Comparison of ENCODE assay signal across 7 mouse cellular contexts in the genomic region with DNA sequence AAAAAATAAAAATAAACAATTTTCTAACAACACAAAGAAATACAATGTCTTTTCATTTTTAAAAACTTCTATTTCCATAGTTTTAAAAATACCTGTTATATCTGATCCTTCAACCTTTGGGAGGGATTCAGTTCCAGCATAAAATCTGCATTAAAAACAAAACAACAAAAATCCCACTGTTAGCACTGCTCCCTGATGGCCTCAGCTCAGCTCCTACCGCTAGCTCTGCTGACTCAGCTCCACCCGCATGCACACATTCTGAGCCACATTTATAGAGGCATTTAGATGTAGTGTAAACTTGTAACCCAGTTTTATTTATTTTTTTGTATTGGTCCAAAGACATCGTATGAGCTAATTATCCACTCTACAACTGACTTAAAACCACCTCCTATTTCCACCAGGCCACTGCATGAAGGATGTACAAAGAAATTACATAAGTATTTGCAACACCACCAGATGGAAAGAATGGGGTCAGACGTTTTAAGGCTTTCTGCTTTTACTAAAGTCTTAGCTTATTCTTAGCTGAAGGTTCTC. TPM values are rescaled to one million over a fixed set of nuclear protein-coding genes. Genes with fewer than 3 reads are reported as not detected.
DNase-seq lines count a peak whose midpoint lies in the region; ATAC-seq lines count a peak whose summit lies in the region.

No protein-coding gene starts in this region.

- H3K36me3 ChIP-seq in forebrain, embryonic 10.5 days (replicated peaks) = peaks cover 56% of the 10 kb centered on the region
- H3K36me3 ChIP-seq in liver, embryonic 11.5 days (ENCODE audit: control insufficient read depth, insufficient read depth, low read length) = peaks cover 14% of the 10 kb centered on the region

- peak overlapping the region; percentile 72 for H3K4me3 ChIP-seq in forebrain, embryonic 10.5 days
- peak overlapping the region; percentile 85 for H3K4me3 ChIP-seq in liver, embryonic 11.5 days (ENCODE audit: low read depth, low read length)

- H3K4me2 ChIP-seq in liver, embryonic 11.5 days = peak overlapping the region; percentile 82

- DNase-seq in 3T3-L1 (ENCODE audit: low read depth, low spot score) = peak; percentile 49
- peak; percentile 74 for DNase-seq in 416B (ENCODE audit: low read depth)
- no peak for DNase-seq in forebrain, embryonic 10.5 days (ENCODE audit: extremely low spot score, low spot score)
- DNase-seq in liver, embryonic 11.5 days (ENCODE audit: low spot score) = no peak
- DNase-seq in right cerebral cortex, postnatal 4 days = no peak
- DNase-seq in right cerebral cortex, postnatal 36 days (ENCODE audit: low spot score in 2 of 2) = no peak

- ATAC-seq in liver, embryonic 11.5 days (replicated peaks; ENCODE audit: low FRiP score) = no peak
- no peak for ATAC-seq in granulocyte monocyte progenitor cell, adult 5-6 weeks (replicated peaks; ENCODE audit: poor library complexity, severe bottlenecking)

- WGBS in forebrain, embryonic 10.5 days = 11% methylated on average over 4 of the region's 4 CpGs
- 4% methylated on average over 4 of the region's 4 CpGs for WGBS in liver, embryonic 11.5 days

- H3K4me1 ChIP-seq in forebrain, embryonic 10.5 days = peaks cover 30% of the 10 kb centered on the region
- H3K4me1 ChIP-seq in liver, embryonic 11.5 days (replicated peaks; ENCODE audit: control insufficient read depth, insufficient read depth, low read length) = peaks cover 27% of the 10 kb centered on the region

- H3K9ac ChIP-seq in liver, embryonic 11.5 days (ENCODE audit: low read depth, low read length) = peak overlapping the region; percentile 89

- H3K9me3 ChIP-seq in forebrain, embryonic 10.5 days = no peaks in the 10 kb centered on the region
- H3K9me3 ChIP-seq in liver, embryonic 11.5 days (ENCODE audit: control insufficient read depth, low read length) = no peaks in the 10 kb centered on the region

- H3K27ac ChIP-seq in forebrain, embryonic 10.5 days = peak overlapping the region; percentile 95
- H3K27ac ChIP-seq in liver, embryonic 11.5 days (ENCODE audit: low read depth, low read length) = no peak overlapping the region

- no peaks in the 10 kb centered on the region for H3K27me3 ChIP-seq in forebrain, embryonic 10.5 days (ENCODE audit: poor library complexity, severe bottlenecking)
- H3K27me3 ChIP-seq in liver, embryonic 11.5 days (replicated peaks; ENCODE audit: control insufficient read depth, insufficient read depth, low read length) = no peaks in the 10 kb centered on the region

RNA-seq across cellular contexts. Expression of gene Ptcd3, which starts 0.8 kb away (rescaled TPM):
- 157 and 162 TPM in 2 replicates for polyA plus RNA-seq in forebrain, embryonic 10.5 days (2016; fragmentation: Nextera tagmentation; extraction: Ambion mirVana)
- polyA plus RNA-seq in liver, embryonic 11.5 days (2014; fragmentation: Nextera tagmentation; extraction: Ambion mirVana) = 151 and 174 TPM in 2 replicates
- 113 and 134 TPM in 2 replicates for total RNA-seq in granulocyte monocyte progenitor cell, adult 5-6 weeks (2014; fragmentation: Nextera tagmentation)
- 153 and 171 TPM in 2 replicates for total RNA-seq in granulocyte monocyte progenitor cell, adult 5-6 weeks (2017)

RNA-seq across cellular contexts. Expression of gene Polr1a, which starts 1.1 kb away (rescaled TPM):
- polyA plus RNA-seq in forebrain, embryonic 10.5 days (2016; fragmentation: Nextera tagmentation; extraction: Ambion mirVana) = 49.1 and 49.6 TPM in 2 replicates
- polyA plus RNA-seq in liver, embryonic 11.5 days (2014; fragmentation: Nextera tagmentation; extraction: Ambion mirVana) = 45.7 and 52.4 TPM in 2 replicates
- total RNA-seq in granulocyte monocyte progenitor cell, adult 5-6 weeks (2014; fragmentation: Nextera tagmentation) = 40.1 and 78.8 TPM in 2 replicates
- 83.1 and 91.6 TPM in 2 replicates for total RNA-seq in granulocyte monocyte progenitor cell, adult 5-6 weeks (2017)

Comparison
In these comparisons a context has a peak if more than half of its experiments do, and no peak if none do; other contexts are left out.
1. DNase-seq: peak in 3T3-L1 (single experiment) and 416B (single experiment); none in forebrain, embryonic 10.5 days (single experiment), liver, embryonic 11.5 days (single experiment), right cerebral cortex, postnatal 4 days (single experiment) and right cerebral cortex, postnatal 36 days (0 of 2).